Mouse (Mus musculus): ENCODE measurements around the gene Gfm2.

DNA sequence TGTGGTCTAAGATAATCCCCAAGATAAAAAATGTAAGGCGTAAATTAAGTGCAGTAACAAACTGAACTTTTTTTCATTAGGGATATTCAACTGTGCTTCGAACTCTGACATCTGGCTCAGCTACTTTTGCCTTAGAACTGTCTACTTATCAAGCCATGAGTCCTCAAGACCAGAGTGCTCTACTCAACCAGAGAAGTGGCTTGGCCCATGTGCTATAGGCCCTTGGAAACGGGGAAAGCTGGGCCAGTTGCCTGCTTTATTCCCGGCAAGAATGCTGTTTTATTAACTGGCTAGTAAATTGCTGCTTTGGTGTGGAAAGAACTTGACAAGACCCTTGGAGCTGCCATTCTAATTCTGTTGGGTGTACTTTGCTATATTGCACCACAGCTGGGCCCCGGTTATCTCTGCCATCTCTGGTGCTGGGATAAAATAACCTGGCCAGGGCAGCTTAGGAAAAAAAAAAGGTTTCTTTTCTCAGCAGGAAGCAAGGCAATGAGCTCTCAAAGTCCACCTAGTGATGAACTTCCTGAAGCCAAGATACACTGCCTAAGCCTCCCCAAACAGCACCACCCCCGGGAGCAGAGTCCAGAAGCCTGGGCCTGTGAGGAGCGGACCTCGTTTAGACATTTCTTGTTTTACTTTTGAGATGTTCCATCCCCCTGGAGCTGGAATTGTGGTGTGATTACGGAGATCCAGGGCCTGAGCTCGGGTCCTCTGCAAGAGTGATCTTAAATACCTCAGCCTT lies 38.0 kb downstream of the Gfm2 start:
- TF ChIP-seq CTCF (IDR thresholded peaks at IDR 0.05 in 2 of 3, conservative IDR thresholded peaks at IDR 0.05 in 1 of 3; ENCODE audit: control insufficient read depth in 1 of 3, insufficient read depth in 1 of 3, low read depth in 2 of 3, low read length in 3 of 3, poor library complexity in 1 of 3, severe bottlenecking in 1 of 3) (no peak), TAL1 (IDR thresholded peaks at IDR 0.05; ENCODE audit: low read length) (no peak), POLR2AphosphoS5 (IDR thresholded peaks at IDR 0.05; ENCODE audit: borderline replicate concordance, low read depth, low read length) (no peak), GATA1 (IDR thresholded peaks at IDR 0.05; ENCODE audit: low read depth, low read length) (no peak), USF1 (IDR thresholded peaks at IDR 0.05; ENCODE audit: low read depth, low read length) (no peak)

Measured in MEL (cell line).